Mouse (Mus musculus): ENCODE data around the gene E130208F15Rik. TPM values are rescaled to one million over a fixed set of nuclear protein-coding genes. Genes with fewer than 3 reads are reported as not detected.

The E130208F15Rik gene
- polyA plus RNA-seq, 1 experiment from 2014 or later, result not detected

DNA sequence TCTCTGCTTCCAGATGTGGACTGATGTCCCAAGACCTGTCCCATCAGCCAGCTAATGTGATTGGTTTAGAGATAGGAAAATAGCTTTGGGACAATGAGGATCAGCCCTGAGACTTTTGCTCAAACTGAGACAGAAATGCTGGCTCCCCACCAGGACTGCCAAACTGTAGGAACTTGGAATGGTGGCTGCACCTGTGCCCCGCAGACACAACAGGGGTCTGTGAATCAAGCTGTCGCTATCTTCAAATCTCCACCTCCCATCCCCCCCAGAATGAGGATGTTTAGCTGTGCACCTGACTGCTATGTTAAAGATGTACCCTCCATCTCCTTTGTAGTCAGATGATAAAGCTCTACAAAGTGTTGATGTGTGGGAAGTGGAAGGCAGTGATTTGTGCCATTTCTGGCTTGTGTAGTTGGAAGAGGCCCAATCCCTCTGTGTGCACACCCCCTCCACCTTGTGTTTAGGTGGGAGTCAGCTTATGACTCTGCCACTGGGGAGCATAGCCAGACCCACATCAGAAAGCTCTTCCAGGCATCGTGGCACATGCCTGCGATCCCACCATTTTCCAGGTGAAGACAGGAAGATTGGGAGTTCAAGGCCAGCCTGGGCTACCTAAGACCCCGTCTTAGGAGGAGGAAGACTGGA lies 2.9 kb downstream of the E130208F15Rik start:
- DNase-seq (ENCODE audit: low spot score) (no peak), ATAC-seq (replicated peaks; ENCODE audit: low FRiP score) (no peak)
- Histone ChIP-seq H3K27ac (ENCODE audit: low read depth, low read length) (no peak overlapping the region), H3K27me3 (ENCODE audit: control insufficient read depth, insufficient read depth, low read length) (no peaks in the 10 kb centered on the region), H3K9me3 (ENCODE audit: control insufficient read depth, low read length) (no peaks in the 10 kb centered on the region; the same call in 1 of the 2 replicates), H3K36me3 (ENCODE audit: control insufficient read depth, insufficient read depth, low read length) (no peaks in the 10 kb centered on the region), H3K4me1 (replicated peaks; ENCODE audit: control insufficient read depth, insufficient read depth, low read length) (peaks cover 6% of the 10 kb centered on the region; the same call in 1 of the 2 replicates), H3K4me3 (ENCODE audit: low read depth, low read length) (no peak overlapping the region), H3K9ac (ENCODE audit: low read length) (no peak overlapping the region), H3K4me2 (ENCODE audit: low read depth, low read length, severe bottlenecking) (no peak overlapping the region)
- 87% methylated on average over 5 of the region's 5 CpGs for WGBS

DNA sequence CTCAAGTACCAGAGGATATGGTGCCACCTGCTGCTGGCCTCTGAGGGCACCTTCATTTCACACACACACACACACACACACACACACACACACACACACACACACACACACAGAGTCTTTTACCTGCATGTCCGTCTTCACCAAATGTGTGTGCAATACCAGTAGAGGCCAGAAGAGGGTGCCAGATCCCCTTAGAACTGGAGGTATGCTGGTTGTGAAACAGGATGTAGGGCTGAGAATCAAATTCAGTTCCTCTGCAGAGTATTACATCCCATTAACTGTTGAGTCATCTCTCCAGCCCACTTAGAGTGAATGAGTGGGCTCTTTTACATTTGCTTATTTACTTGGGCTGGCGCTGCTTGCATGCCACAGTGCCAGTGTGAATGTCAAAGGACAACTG lies 3.8 kb downstream of the E130208F15Rik start:
- 36% methylated on average over 2 of the region's 2 CpGs for WGBS
- Histone ChIP-seq H3K27ac (ENCODE audit: low read depth, low read length) (no peak overlapping the region), H3K4me1 (replicated peaks; ENCODE audit: control insufficient read depth, insufficient read depth, low read length) (peaks cover 6% of the 10 kb centered on the region; the same call in 1 of the 2 replicates), H3K36me3 (ENCODE audit: control insufficient read depth, insufficient read depth, low read length) (no peaks in the 10 kb centered on the region), H3K27me3 (ENCODE audit: control insufficient read depth, insufficient read depth, low read length) (no peaks in the 10 kb centered on the region), H3K9ac (ENCODE audit: low read length) (no peak overlapping the region), H3K4me2 (ENCODE audit: low read depth, low read length, severe bottlenecking) (no peak overlapping the region), H3K9me3 (ENCODE audit: control insufficient read depth, low read length) (no peaks in the 10 kb centered on the region; the same call in 1 of the 2 replicates), H3K4me3 (ENCODE audit: low read depth, low read length) (no peak overlapping the region)
- DNase-seq (ENCODE audit: low spot score) (peak; percentile 74), ATAC-seq (replicated peaks; ENCODE audit: low FRiP score) (no peak)

DNA sequence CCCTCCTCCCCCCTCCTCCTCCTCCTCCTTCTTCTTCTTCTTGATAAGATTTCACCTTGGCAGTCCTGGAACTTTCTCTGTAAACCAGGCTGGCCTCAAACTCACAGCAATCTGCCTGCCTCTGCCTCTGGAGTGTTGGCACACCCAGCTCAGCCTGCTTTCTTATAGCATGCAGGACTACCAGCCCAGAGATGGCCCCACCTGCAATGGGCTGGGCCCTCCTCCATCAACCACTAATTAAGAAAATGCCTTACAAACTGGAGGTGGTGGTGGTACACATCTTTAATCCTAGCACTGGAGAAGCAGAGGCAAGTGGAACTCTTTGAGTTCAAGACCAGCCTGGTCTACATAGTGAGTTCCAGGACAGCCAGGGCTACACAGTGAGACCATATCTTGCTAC lies 4.9 kb downstream of the E130208F15Rik start:
- Histone ChIP-seq H3K9ac (ENCODE audit: low read length) (no peak overlapping the region), H3K27me3 (ENCODE audit: control insufficient read depth, insufficient read depth, low read length) (no peaks in the 10 kb centered on the region), H3K27ac (ENCODE audit: low read depth, low read length) (no peak overlapping the region), H3K36me3 (ENCODE audit: control insufficient read depth, insufficient read depth, low read length) (no peaks in the 10 kb centered on the region), H3K4me3 (ENCODE audit: low read depth, low read length) (no peak overlapping the region), H3K4me2 (ENCODE audit: low read depth, low read length, severe bottlenecking) (no peak overlapping the region), H3K4me1 (replicated peaks; ENCODE audit: control insufficient read depth, insufficient read depth, low read length) (peaks cover 4% of the 10 kb centered on the region; the same call in 1 of the 2 replicates), H3K9me3 (ENCODE audit: control insufficient read depth, low read length) (no peaks in the 10 kb centered on the region; the same call in 1 of the 2 replicates)
- DNase-seq (ENCODE audit: low spot score), result no peak
- no peak for ATAC-seq (replicated peaks; ENCODE audit: low FRiP score)

DNA sequence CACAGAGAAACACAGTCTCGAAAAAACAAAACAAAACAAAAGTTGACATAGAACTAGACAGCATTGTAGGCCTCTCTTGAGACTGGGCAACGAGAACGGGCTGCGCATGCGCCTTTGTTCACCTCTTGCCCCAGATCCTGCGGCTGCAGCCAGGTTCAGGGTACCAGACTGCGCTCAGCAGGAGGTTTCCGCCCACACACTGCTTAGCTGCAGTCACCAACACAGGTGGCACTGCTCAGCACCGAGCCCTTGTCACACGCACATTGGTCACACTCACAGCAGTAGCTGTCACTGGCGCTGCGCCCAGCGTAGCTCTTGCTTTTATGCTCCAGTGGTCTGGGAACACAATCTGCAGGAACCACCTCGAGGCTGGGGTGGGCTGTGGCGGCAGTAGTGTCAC lies 5.6 kb downstream of the E130208F15Rik start:
- Histone ChIP-seq H3K27ac (ENCODE audit: low read depth, low read length) (no peak overlapping the region), H3K4me3 (ENCODE audit: low read depth, low read length) (no peak overlapping the region), H3K9ac (ENCODE audit: low read length) (no peak overlapping the region), H3K4me2 (ENCODE audit: low read depth, low read length, severe bottlenecking) (no peak overlapping the region), H3K4me1 (replicated peaks; ENCODE audit: control insufficient read depth, insufficient read depth, low read length) (peaks cover 4% of the 10 kb centered on the region; the same call in 1 of the 2 replicates), H3K9me3 (ENCODE audit: control insufficient read depth, low read length) (no peaks in the 10 kb centered on the region; the same call in 1 of the 2 replicates), H3K27me3 (ENCODE audit: control insufficient read depth, insufficient read depth, low read length) (no peaks in the 10 kb centered on the region), H3K36me3 (ENCODE audit: control insufficient read depth, insufficient read depth, low read length) (no peaks in the 10 kb centered on the region)
- ATAC-seq (replicated peaks; ENCODE audit: low FRiP score), result no peak
- no peak for DNase-seq (ENCODE audit: low spot score)
- 71% methylated on average over 15 of the region's 15 CpGs for WGBS

GRCm38 (mm10) chr7:30328379-30328778 lies 6.8 kb downstream of the E130208F15Rik start:
- whole genome bisulfite sequencing, result 52% methylated on average over 10 of the region's 10 CpGs
- H3K4me2 ChIP-seq (ENCODE audit: low read depth, low read length, severe bottlenecking), result no peak overlapping the region
- no peak for ATAC-seq (replicated peaks; ENCODE audit: low FRiP score)
- H3K27ac ChIP-seq (ENCODE audit: low read depth, low read length), result no peak overlapping the region
- no peak overlapping the region for H3K9ac ChIP-seq (ENCODE audit: low read length)
- H3K36me3 ChIP-seq (ENCODE audit: control insufficient read depth, insufficient read depth, low read length), result no peaks in the 10 kb centered on the region
- H3K27me3 ChIP-seq (ENCODE audit: control insufficient read depth, insufficient read depth, low read length), result no peaks in the 10 kb centered on the region
- H3K4me3 ChIP-seq (ENCODE audit: low read depth, low read length), result no peak overlapping the region
- no peaks in the 10 kb centered on the region; the same call in 1 of the 2 replicates for H3K9me3 ChIP-seq (ENCODE audit: control insufficient read depth, low read length)
- no peaks in the 10 kb centered on the region for H3K4me1 ChIP-seq (replicated peaks; ENCODE audit: control insufficient read depth, insufficient read depth, low read length)
- DNase-seq (ENCODE audit: low spot score), result no peak

GRCm38 (mm10) chr7:30331887-30332286 lies 10.3 kb downstream of the E130208F15Rik start:
- no peak overlapping the region for H3K4me3 ChIP-seq (ENCODE audit: low read depth, low read length)
- peak overlapping the region; percentile 31; the same call in 1 of the 2 replicates for H3K4me2 ChIP-seq (ENCODE audit: low read depth, low read length, severe bottlenecking)
- no peaks in the 10 kb centered on the region for H3K36me3 ChIP-seq (ENCODE audit: control insufficient read depth, insufficient read depth, low read length)
- DNase-seq (ENCODE audit: low spot score) (peak; percentile 87), ATAC-seq (replicated peaks; ENCODE audit: low FRiP score) (peak; percentile 91)
- no peak overlapping the region for H3K9ac ChIP-seq (ENCODE audit: low read length)
- 5% methylated on average over 13 of the region's 13 CpGs for WGBS
- no peaks in the 10 kb centered on the region for H3K9me3 ChIP-seq (ENCODE audit: control insufficient read depth, low read length)
- no peak overlapping the region for H3K27ac ChIP-seq (ENCODE audit: low read depth, low read length)
- H3K4me1 ChIP-seq (replicated peaks; ENCODE audit: control insufficient read depth, insufficient read depth, low read length), result no peaks in the 10 kb centered on the region
- 0 out of 2 replicates have a peak, but pooled peaks cover 5% of the 10 kb centered on the region for H3K27me3 ChIP-seq (ENCODE audit: control insufficient read depth, insufficient read depth, low read length)

GRCm38 (mm10) chr7:30332622-30333259 lies 11.2 kb downstream of the E130208F15Rik start:
- Histone ChIP-seq H3K9me3 (ENCODE audit: control insufficient read depth, low read length) (no peaks in the 10 kb centered on the region), H3K9ac (ENCODE audit: low read length) (no peak overlapping the region), H3K4me2 (ENCODE audit: low read depth, low read length, severe bottlenecking) (no peak overlapping the region), H3K27me3 (ENCODE audit: control insufficient read depth, insufficient read depth, low read length) (0 out of 2 replicates have a peak, but pooled peaks cover 5% of the 10 kb centered on the region), H3K36me3 (ENCODE audit: control insufficient read depth, insufficient read depth, low read length) (no peaks in the 10 kb centered on the region), H3K4me3 (ENCODE audit: low read depth, low read length) (no peak overlapping the region), H3K27ac (ENCODE audit: low read depth, low read length) (no peak overlapping the region), H3K4me1 (replicated peaks; ENCODE audit: control insufficient read depth, insufficient read depth, low read length) (no peaks in the 10 kb centered on the region)
- DNase-seq (ENCODE audit: low spot score), result no peak
- ATAC-seq (replicated peaks; ENCODE audit: low FRiP score), result no peak
- 70% methylated on average over 18 of the region's 18 CpGs for WGBS

DNA sequence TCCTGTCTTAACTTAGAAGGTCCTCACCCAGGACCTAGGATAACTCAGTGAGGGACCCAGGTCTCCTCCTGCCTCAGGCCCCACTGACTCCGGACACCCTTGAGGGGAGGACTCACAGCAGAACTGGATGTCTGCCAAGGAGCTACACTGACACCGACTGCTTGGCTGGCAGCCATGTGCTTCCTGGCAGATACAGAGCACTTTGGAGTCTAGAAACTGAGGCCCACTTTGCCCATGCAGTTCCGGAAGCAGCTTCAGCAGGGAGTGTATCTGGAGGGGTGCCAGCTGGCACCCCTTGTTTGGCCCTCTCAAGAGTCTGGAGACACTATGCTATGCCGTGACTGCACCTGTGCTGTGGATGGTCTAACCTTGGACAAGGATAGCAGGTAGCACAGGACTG lies 11.9 kb downstream of the E130208F15Rik start:
- ATAC-seq (replicated peaks; ENCODE audit: low FRiP score), result no peak
- Histone ChIP-seq H3K9ac (ENCODE audit: low read length) (no peak overlapping the region), H3K27ac (ENCODE audit: low read depth, low read length) (no peak overlapping the region), H3K4me3 (ENCODE audit: low read depth, low read length) (no peak overlapping the region), H3K4me2 (ENCODE audit: low read depth, low read length, severe bottlenecking) (no peak overlapping the region), H3K36me3 (ENCODE audit: control insufficient read depth, insufficient read depth, low read length) (no peaks in the 10 kb centered on the region), H3K4me1 (replicated peaks; ENCODE audit: control insufficient read depth, insufficient read depth, low read length) (no peaks in the 10 kb centered on the region), H3K27me3 (ENCODE audit: control insufficient read depth, insufficient read depth, low read length) (0 out of 2 replicates have a peak, but pooled peaks cover 5% of the 10 kb centered on the region), H3K9me3 (ENCODE audit: control insufficient read depth, low read length) (no peaks in the 10 kb centered on the region)
- WGBS, result 79% methylated on average over 4 of the region's 4 CpGs
- DNase-seq (ENCODE audit: low spot score), result no peak

All from forebrain, embryonic 11.5 days (tissue).